Mouse (Mus musculus) CH12.LX (cell line): ENCODE data around the gene Ston2. TPM values are rescaled to one million over a fixed set of nuclear protein-coding genes. Genes with fewer than 3 reads are reported as not detected.

Experiments used
- DNase-seq: peaks from one replicate; pipeline ENCODE4 v3.0.0-alpha.2; 2013; ENCODE audit errors: extremely low read depth
- H3K27ac ChIP-seq: 2 replicates; pipeline ENCODE4 v1.5.1; 2012; ENCODE audit warnings: low read depth, mild to moderate bottlenecking, control low read depth, moderate library complexity; ENCODE audit not compliant: insufficient read depth
- H3K27me3 ChIP-seq: replicated peaks from 2 replicates; pipeline ENCODE3; 2012; ENCODE audit warnings: inconsistent platforms
- H3K36me3 ChIP-seq, 2 experiments: replicated peaks in 1 of 2; 2 replicates each; pipeline versions ENCODE3 to v1.6.1; 2012; ENCODE audit warnings: inconsistent platforms in 1 of 2, low read length in 1 of 2, mild to moderate bottlenecking in 1 of 2, mixed read lengths in 1 of 2, moderate library complexity in 1 of 2; ENCODE audit not compliant: control insufficient read depth in 1 of 2, insufficient read depth in 1 of 2
- H3K4me1 ChIP-seq, 2 experiments: 2 replicates each; pipeline ENCODE4 v1.6.1; 2012; ENCODE audit warnings: inconsistent platforms in 1 of 2, moderate library complexity in 1 of 2; ENCODE audit not compliant: insufficient read depth in 2 of 2, control insufficient read depth in 1 of 2
- H3K4me2 ChIP-seq: 2 replicates; pipeline ENCODE4 v1.6.1; 2012; ENCODE audit warnings: low read depth, mild to moderate bottlenecking, control low read depth; ENCODE audit not compliant: poor library complexity, insufficient read depth, severe bottlenecking
- H3K4me3 ChIP-seq, 3 experiments: fragments of 150-350 bp in 1 of 3; sonication (generic) in 1 of 3; replicated peaks in 1 of 3; 2 replicates each; pipeline versions ENCODE3 to v1.5.1; 2011 to 2012; ENCODE audit warnings: low read depth in 2 of 3, low read length in 2 of 3, mild to moderate bottlenecking in 2 of 3, moderate library complexity in 2 of 3, control low read depth in 1 of 3, improper control_type of control experiment in 1 of 3, inconsistent platforms in 1 of 3, mixed read lengths in 1 of 3; ENCODE audit not compliant: poor library complexity in 1 of 3
- H3K79me2 ChIP-seq: replicated peaks from 2 replicates; pipeline ENCODE4 v1.6.1; 2012; ENCODE audit warnings: mild to moderate bottlenecking, moderate library complexity; ENCODE audit not compliant: control insufficient read depth, poor library complexity, insufficient read depth, severe bottlenecking; ENCODE audit errors: extremely low read depth
- H3K9ac ChIP-seq: 2 replicates; pipeline ENCODE4 v1.6.1; 2012; ENCODE audit warnings: low read depth, mild to moderate bottlenecking, control low read depth, moderate library complexity; ENCODE audit not compliant: insufficient read depth
- H3K9me3 ChIP-seq: replicated peaks from 2 replicates; pipeline ENCODE3; 2012; ENCODE audit warnings: low read length, inconsistent platforms, mixed read lengths
- CHD1 ChIP-seq: IDR thresholded peaks from 2 replicates; pipeline ENCODE4 v1.6.1; 2012; ENCODE audit warnings: low read depth, low read length, improper control_type of control experiment, inconsistent platforms
- CHD2 ChIP-seq: IDR thresholded peaks from 2 replicates; pipeline ENCODE4 v1.6.1; 2011; ENCODE audit warnings: low read length, improper control_type of control experiment
- ETS1 ChIP-seq: conservative IDR thresholded peaks from 2 replicates; pipeline ENCODE4 v1.6.1; 2012; ENCODE audit warnings: low read depth, mild to moderate bottlenecking, inconsistent platforms, low read length, improper control_type of control experiment, moderate library complexity
- IRF4 ChIP-seq: IDR thresholded peaks from 2 replicates; pipeline ENCODE4 v1.6.1; 2014; ENCODE audit warnings: low read depth, mild to moderate bottlenecking, inconsistent platforms, low read length, improper control_type of control experiment
- JUND ChIP-seq: conservative IDR thresholded peaks from 2 replicates; pipeline ENCODE4 v1.6.1; 2011; ENCODE audit warnings: low read depth, low read length, improper control_type of control experiment
- KAT2A ChIP-seq: IDR thresholded peaks from 2 replicates; pipeline ENCODE4 v1.6.1; 2012; ENCODE audit warnings: low read length, improper control_type of control experiment, inconsistent platforms; ENCODE audit not compliant: insufficient replicate concordance
- MAZ ChIP-seq: IDR thresholded peaks from 2 replicates; pipeline ENCODE4 v1.6.1; 2012; ENCODE audit warnings: low read depth, mild to moderate bottlenecking, inconsistent platforms, low read length, improper control_type of control experiment, moderate library complexity
- NELFE ChIP-seq: IDR thresholded peaks from 2 replicates; pipeline ENCODE4 v1.6.1; 2011; ENCODE audit warnings: low read depth, low read length, improper control_type of control experiment
- NRF1 ChIP-seq: IDR thresholded peaks from 2 replicates; pipeline ENCODE4 v1.6.1; 2014; ENCODE audit warnings: low read depth, mild to moderate bottlenecking, inconsistent platforms, low read length, improper control_type of control experiment, moderate library complexity
- PAX5 ChIP-seq: IDR thresholded peaks from 2 replicates; pipeline ENCODE4 v1.6.1; 2012; ENCODE audit warnings: low read length, inconsistent platforms, mixed read lengths
- POLR2AphosphoS2 ChIP-seq: IDR thresholded peaks from 2 replicates; pipeline ENCODE4 v1.6.1; 2011; ENCODE audit warnings: low read depth, low read length, improper control_type of control experiment
- TBP ChIP-seq: conservative IDR thresholded peaks from 2 replicates; pipeline ENCODE4 v1.6.1; 2011; ENCODE audit warnings: low read depth, low read length, improper control_type of control experiment
- TCF12 ChIP-seq: IDR thresholded peaks from 2 replicates; pipeline ENCODE4 v1.6.1; 2014; ENCODE audit warnings: low read depth, mild to moderate bottlenecking, inconsistent platforms, low read length, improper control_type of control experiment
- UBTF ChIP-seq: IDR thresholded peaks from 2 replicates; pipeline ENCODE4 v1.6.1; 2012; ENCODE audit warnings: low read depth, mild to moderate bottlenecking, inconsistent platforms, low read length, improper control_type of control experiment, moderate library complexity
- USF2 ChIP-seq: conservative IDR thresholded peaks from 2 replicates; pipeline ENCODE4 v1.6.1; 2011; ENCODE audit warnings: low read depth, low read length, improper control_type of control experiment
- ZC3H11A ChIP-seq: IDR thresholded peaks from 2 replicates; pipeline ENCODE4 v1.6.1; 2012; ENCODE audit warnings: low read depth, mild to moderate bottlenecking, inconsistent platforms, low read length, improper control_type of control experiment
- ZKSCAN1 ChIP-seq: IDR thresholded peaks from 2 replicates; pipeline ENCODE4 v1.6.1; 2012; ENCODE audit warnings: low read depth, inconsistent platforms, low read length, improper control_type of control experiment, borderline replicate concordance
- ZNF384 ChIP-seq: IDR thresholded peaks from 2 replicates; pipeline ENCODE4 v1.6.1; 2012; ENCODE audit warnings: low read depth, low read length, improper control_type of control experiment, inconsistent platforms
- dilution Hi-C: fragments of 300-500 bp; cut with MboI; formaldehyde crosslinking; loops from 2 replicates; pipeline ENCODE4 v1.14.3; 2020; ENCODE audit warnings: low sequenced_read_pairs; ENCODE audit not compliant: extremely low pct_unique_long_range_greater_than_20kb, extremely low pct_ligation_motif_present
- in situ Hi-C: fragments of 300-500 bp; cut with MboI; formaldehyde crosslinking; loops from 3 replicates; pipeline ENCODE4 v1.14.3; 2019; ENCODE audit warnings: low sequenced_read_pairs, low pct_ligation_motif_present, low pct_unique_long_range_greater_than_20kb, mixed read lengths
- polyA plus RNA-seq: library from polyadenylated mRNA; unstranded; fragments of >175 nt; gene quantifications from 2 replicates; pipeline ENCODE4 v1.2.1, GENCODE M21; 2012; ENCODE audit warnings: low read depth; ENCODE audit not compliant: insufficient read length
- total RNA-seq, 2 experiments: library from RNA; depleted of rRNA; stranded (reverse); fragments of 300-350 nt in 1 of 2; fragments of >200 nt in 1 of 2; gene quantifications; 2 replicates each; pipeline ENCODE4 v1.2.3; 2012 to 2014

Gene Ston2
- total and polyA plus RNA-seq, 3 experiments, result 0.21 to 0.34 TPM; not detected in 1

DNA sequence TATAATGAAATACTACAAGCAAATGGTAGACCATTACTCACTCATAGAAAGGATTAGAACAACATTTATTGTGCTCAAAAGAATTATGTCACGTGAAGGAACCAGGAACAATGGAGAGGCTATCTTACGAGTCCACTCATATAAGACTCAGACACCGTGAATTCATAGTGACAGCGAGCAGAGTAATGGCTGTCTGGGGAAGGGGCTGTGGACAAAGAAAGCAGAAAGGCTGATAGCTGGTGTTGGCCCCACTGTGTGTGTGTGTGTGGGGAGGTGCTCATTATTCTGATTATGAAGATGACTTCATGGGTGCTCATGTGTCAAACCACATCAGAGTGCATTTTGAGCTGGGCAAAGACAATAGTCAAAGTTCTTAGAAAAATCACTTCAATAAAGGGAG lies 92.4 kb downstream of the Ston2 start:
- no peak for DNase-seq
- Histone ChIP-seq H3K9me3 (no peaks in the 10 kb centered on the region), H3K36me3 (no peaks in the 10 kb centered on the region), H3K4me2 (no peak overlapping the region), H3K27me3 (no peaks in the 10 kb centered on the region), H3K4me3 (no peak overlapping the region), H3K27ac (no peak overlapping the region), H3K9ac (no peak overlapping the region), H3K4me1 (peaks cover 15 to 23% of the 10 kb centered on the region in 2 experiments), H3K79me2 (no peaks in the 10 kb centered on the region)
- dilution Hi-C loops (no loop called here), in situ Hi-C loops (no loop called here)
- no peak for TF ChIP-seq MAZ
- no peak for TF ChIP-seq ETS1
- no peak for TF ChIP-seq CHD2
- TF ChIP-seq POLR2AphosphoS2, result no peak
- no peak for TF ChIP-seq KAT2A
- no peak for TF ChIP-seq ZNF384
- no peak for TF ChIP-seq ZC3H11A
- TF ChIP-seq TCF12, result no peak
- TF ChIP-seq ZKSCAN1, result no peak
- no peak for TF ChIP-seq UBTF
- TF ChIP-seq NELFE, result no peak

DNA sequence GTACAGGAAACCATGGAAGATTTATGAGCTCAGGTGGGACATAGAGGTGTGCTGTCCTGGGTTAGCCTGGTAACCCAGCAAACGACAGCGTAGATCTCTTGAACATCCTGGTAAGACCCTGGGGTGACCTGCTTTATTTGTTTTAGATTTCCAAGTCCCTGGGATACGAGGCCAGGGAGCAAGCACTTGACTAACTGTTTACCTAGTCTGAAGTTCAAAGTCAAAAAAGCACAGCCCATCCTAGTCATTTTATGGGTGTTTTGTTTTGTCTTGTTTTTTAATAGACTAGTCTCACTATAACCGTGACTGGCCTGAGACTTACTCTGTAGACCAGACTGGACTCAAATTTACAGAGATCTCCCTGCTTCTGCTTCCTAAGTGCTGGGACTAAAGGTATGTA lies 93.4 kb downstream of the Ston2 start:
- no peak overlapping the region for H3K27ac ChIP-seq
- DNase-seq, result no peak
- H3K4me3 ChIP-seq, result no peak overlapping the region
- H3K27me3 ChIP-seq, result no peaks in the 10 kb centered on the region
- no peak overlapping the region for H3K4me2 ChIP-seq
- H3K9ac ChIP-seq, result no peak overlapping the region
- no peaks in the 10 kb centered on the region for H3K36me3 ChIP-seq
- no peak for TF ChIP-seq UBTF
- TF ChIP-seq ETS1, result no peak
- TF ChIP-seq TBP, result no peak
- peaks cover 14 to 23% of the 10 kb centered on the region in 2 experiments for H3K4me1 ChIP-seq
- dilution Hi-C loops, result no loop called here
- in situ Hi-C loops, result no loop called here
- no peaks in the 10 kb centered on the region for H3K79me2 ChIP-seq
- H3K9me3 ChIP-seq, result no peaks in the 10 kb centered on the region

DNA sequence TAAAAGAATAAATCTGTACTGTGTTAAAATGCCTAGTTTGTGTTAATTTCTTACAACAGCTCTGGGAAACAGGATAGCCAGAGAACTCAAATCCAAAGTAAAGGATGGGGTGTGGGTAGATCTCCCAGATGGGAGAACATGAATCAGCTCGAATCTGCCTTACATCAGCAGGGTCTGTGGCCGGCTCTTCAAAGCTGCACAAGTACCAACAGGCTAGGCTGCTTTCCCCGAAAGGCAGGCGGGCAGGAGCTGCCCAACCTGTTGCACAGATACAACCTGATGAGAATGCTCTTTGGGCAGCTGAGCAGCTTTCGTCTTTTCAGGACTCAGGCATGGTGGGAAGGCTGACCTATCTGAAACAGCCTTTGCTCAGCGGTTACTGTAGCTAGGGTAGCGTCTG lies 94.6 kb downstream of the Ston2 start:
- TF ChIP-seq PAX5 (no peak), JUND (no peak), IRF4 (no peak), USF2 (no peak), ZC3H11A (no peak), ZNF384 (no peak), NRF1 (no peak), NELFE (no peak), CHD1 (no peak), MAZ (no peak)
- TF ChIP-seq, all 38 proteins: peak for 0
- in situ Hi-C loops, result no loop called here

More for the DNA sequence above, 94.6 kb downstream of the Ston2 start:
- H3K9me3 ChIP-seq, result no peaks in the 10 kb centered on the region
- H3K27ac ChIP-seq, result no peak overlapping the region
- H3K36me3 ChIP-seq, result no peaks in the 10 kb centered on the region
- no peak for DNase-seq
- H3K4me1 ChIP-seq, result peaks cover 7 to 16% of the 10 kb centered on the region in 2 experiments
- H3K4me3 ChIP-seq, result no peak overlapping the region
- dilution Hi-C loops, result no loop called here
- H3K9ac ChIP-seq, result no peak overlapping the region
- H3K79me2 ChIP-seq, result no peaks in the 10 kb centered on the region
- H3K27me3 ChIP-seq, result no peaks in the 10 kb centered on the region
- no peak overlapping the region for H3K4me2 ChIP-seq
